Mouse (Mus musculus) midbrain, embryonic 14.5 days (tissue): ENCODE measurements at regions not wholly inside any gene's neighbourhood (a gene's known extent, or its start where the extent isn't known, plus 50 kb on each side); places are given as distances from the start of the nearest gene placed in this dataset.

Experiments used
- ATAC-seq: fragments of 200-750 bp; cut with Nextera tagmentation; 2 replicates; pipeline ENCODE4 v1.8.0; 2017; ENCODE audit warnings: moderate number of reproducible peaks, moderate library complexity; ENCODE audit not compliant: low FRiP score, low TSS enrichment
- DNase-seq: peaks from one replicate; pipeline ENCODE4 v3.0.0-alpha.2; 2015
- H3K27ac ChIP-seq: fragments of 300-500 bp; sonication (generic); replicated peaks from 2 replicates; pipeline ENCODE4 v1.5.1; 2014; ENCODE audit warnings: mild to moderate bottlenecking, low read depth, low read length, moderate library complexity
- H3K27me3 ChIP-seq: fragments of 300-500 bp; sonication (generic); 2 replicates; pipeline ENCODE4 v1.6.1; 2014; ENCODE audit warnings: low read length, control low read depth, mixed read lengths; ENCODE audit not compliant: control insufficient read depth, insufficient read depth
- H3K36me3 ChIP-seq: fragments of 300-500 bp; sonication (generic); 2 replicates; pipeline ENCODE4 v1.6.1; 2014; ENCODE audit warnings: low read length, control low read depth; ENCODE audit not compliant: control insufficient read depth, insufficient read depth
- H3K4me1 ChIP-seq: fragments of 300-500 bp; sonication (generic); 2 replicates; pipeline ENCODE4 v1.6.1; 2014; ENCODE audit warnings: mild to moderate bottlenecking, antibody characterized with exemption, low read length, control low read depth; ENCODE audit not compliant: control insufficient read depth, insufficient read depth
- H3K4me2 ChIP-seq: fragments of 300-500 bp; sonication (generic); 2 replicates; pipeline ENCODE4 v1.6.1; 2014; ENCODE audit warnings: mild to moderate bottlenecking, low read length, moderate library complexity
- H3K4me3 ChIP-seq: fragments of 300-500 bp; sonication (generic); replicated peaks from 2 replicates; pipeline ENCODE4 v1.5.1; 2014; ENCODE audit warnings: low read depth, low read length
- H3K9ac ChIP-seq: fragments of 300-500 bp; sonication (generic); replicated peaks from 2 replicates; pipeline ENCODE4 v1.6.1; 2014; ENCODE audit warnings: mild to moderate bottlenecking, low read length, moderate library complexity
- H3K9me3 ChIP-seq: fragments of 300-500 bp; sonication (generic); 2 replicates; pipeline ENCODE4 v1.6.1; 2016; ENCODE audit warnings: low read length, control low read depth, mixed read lengths; ENCODE audit not compliant: control insufficient read depth
- WGBS: fragments of 180-500 bp; shearing (Covaris S2); extraction: QIAGEN DNeasy Blood & Tissue Kit; methylation state at CpG from one replicate; pipeline ENCODE4 v1.1.7; 2014; 5-methylcytosine and 5-hydroxymethylcytosine counted together

DNA sequence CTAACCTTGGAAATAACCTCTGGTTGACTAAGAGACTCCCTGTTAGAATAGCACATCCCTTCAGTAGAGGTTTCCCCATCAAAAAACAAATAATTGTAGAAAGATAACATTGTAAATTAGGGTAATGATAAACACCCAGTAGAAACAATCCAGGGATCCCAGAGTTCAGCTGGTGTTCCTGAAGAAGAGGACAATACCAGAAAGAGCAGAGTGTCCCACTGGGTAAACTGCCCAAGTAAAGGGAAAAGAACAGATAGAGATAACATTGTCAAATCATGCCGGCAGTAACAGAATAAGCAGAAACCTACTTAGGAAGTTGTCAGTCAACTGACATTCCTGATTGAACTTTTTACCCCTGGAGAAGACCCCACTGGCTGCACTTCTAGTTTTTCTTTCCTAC lies 440.1 kb downstream of the Cdh11 start:
- ATAC-seq (no peak), DNase-seq (no peak)
- Histone ChIP-seq H3K9ac (no peak overlapping the region), H3K9me3 (no peaks in the 10 kb centered on the region), H3K4me3 (no peak overlapping the region), H3K36me3 (no peaks in the 10 kb centered on the region), H3K4me2 (no peak overlapping the region), H3K4me1 (no peaks in the 10 kb centered on the region), H3K27ac (no peak overlapping the region), H3K27me3 (no peaks in the 10 kb centered on the region)
- 87% methylated on average over 1 of the region's 1 CpGs for WGBS

DNA sequence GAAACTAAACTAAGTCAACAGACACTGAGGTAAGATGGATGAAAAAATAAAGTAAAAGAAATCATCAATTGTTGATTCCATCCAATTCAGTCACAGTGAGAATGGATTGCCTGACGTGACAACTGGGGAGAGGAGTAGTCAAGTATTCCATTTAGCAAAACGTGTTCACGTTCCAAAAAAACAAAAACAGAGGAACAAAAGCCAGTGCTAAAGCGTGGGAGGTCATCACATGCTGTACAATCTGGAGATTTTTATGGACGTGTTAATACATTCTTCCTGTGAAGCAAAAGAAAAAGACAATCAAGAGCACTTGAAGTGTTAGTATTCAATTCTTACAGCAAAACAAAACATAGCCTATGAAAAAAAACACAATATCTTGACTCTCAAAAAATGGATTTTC lies 452.9 kb downstream of the Cdh11 start:
- H3K4me2 ChIP-seq, result no peak overlapping the region
- no peaks in the 10 kb centered on the region for H3K9me3 ChIP-seq
- no peak overlapping the region for H3K9ac ChIP-seq
- ATAC-seq (no peak), DNase-seq (no peak)
- no peaks in the 10 kb centered on the region for H3K36me3 ChIP-seq
- WGBS, result 61% methylated on average over 5 of the region's 5 CpGs
- no peak overlapping the region for H3K27ac ChIP-seq
- H3K27me3 ChIP-seq, result no peaks in the 10 kb centered on the region
- H3K4me3 ChIP-seq, result no peak overlapping the region
- H3K4me1 ChIP-seq, result no peaks in the 10 kb centered on the region

DNA sequence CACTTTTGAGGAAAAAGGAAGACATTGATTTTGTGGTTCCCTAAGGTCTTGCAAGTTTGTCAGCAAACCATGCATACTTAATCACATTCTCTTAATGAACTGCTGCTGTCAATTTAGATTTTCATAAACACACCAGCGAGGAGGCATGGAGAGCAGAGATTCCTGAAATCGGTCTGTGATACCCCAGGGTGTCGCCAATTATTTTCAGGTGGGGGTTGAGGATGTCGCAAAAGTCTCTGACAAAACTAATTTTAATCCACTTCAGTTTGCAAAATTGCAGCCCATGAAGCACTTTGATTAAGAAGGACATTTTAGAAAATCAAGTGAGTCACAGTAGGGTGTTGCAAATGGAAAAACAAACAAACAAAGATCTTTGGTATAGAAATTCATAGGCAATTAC lies 454.3 kb downstream of the Cdh11 start:
- Histone ChIP-seq H3K4me2 (no peak overlapping the region), H3K27ac (no peak overlapping the region), H3K9me3 (no peaks in the 10 kb centered on the region), H3K27me3 (no peaks in the 10 kb centered on the region), H3K9ac (no peak overlapping the region), H3K4me3 (no peak overlapping the region), H3K4me1 (no peaks in the 10 kb centered on the region), H3K36me3 (no peaks in the 10 kb centered on the region)
- DNase-seq (peak; percentile 4), ATAC-seq (no peak)
- WGBS, result 60% methylated on average over 4 of the region's 4 CpGs

DNA sequence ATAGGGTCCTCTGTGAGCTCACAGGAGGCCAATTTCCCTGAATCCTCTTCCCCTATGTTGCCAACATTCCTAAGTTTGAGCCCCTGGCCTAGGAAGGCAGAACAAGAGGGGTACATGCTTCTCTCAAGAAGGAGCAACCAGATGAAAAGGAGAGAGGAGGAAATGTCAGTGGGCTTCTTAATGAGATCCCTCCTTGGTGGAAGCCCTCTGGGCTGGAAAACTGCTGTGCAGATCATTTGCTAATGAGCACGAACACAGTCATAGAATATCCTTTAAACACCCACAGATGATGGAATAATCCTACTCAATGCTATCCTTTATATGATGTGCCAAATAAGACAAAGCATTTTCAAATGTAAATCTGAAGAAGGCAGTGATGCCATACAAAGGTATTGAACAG lies 455.5 kb downstream of the Cdh11 start:
- Histone ChIP-seq H3K27me3 (no peaks in the 10 kb centered on the region), H3K27ac (no peak overlapping the region), H3K36me3 (no peaks in the 10 kb centered on the region), H3K4me1 (no peaks in the 10 kb centered on the region), H3K4me3 (no peak overlapping the region), H3K4me2 (no peak overlapping the region), H3K9me3 (no peaks in the 10 kb centered on the region), H3K9ac (no peak overlapping the region)
- 21% methylated on average over 1 of the region's 1 CpGs for WGBS
- DNase-seq (peak; percentile 9), ATAC-seq (no peak)
